Mouse (Mus musculus) large intestine, adult 2 months (tissue): ENCODE results near the gene Cdk9. TPM values are rescaled to one million over a fixed set of nuclear protein-coding genes. Genes with fewer than 3 reads are reported as not detected.

Source experiments
- DNase-seq: peaks from one replicate; pipeline ENCODE4 v3.0.0-alpha.2; 2012; ENCODE audit warnings: low read depth, low spot score
- WGBS: fragments of 180-500 bp; shearing (Covaris S2); methylation state at CpG from one replicate; pipeline ENCODE4 v1.1.7; 2018; 5-methylcytosine and 5-hydroxymethylcytosine counted together
- polyA plus RNA-seq: library from polyadenylated mRNA; depleted of rRNA; stranded (reverse); fragments of >200 nt; gene quantifications from 2 replicates; pipeline ENCODE4 v1.2.3, GENCODE M21; 2012; rRNA removed

The Cdk9 gene
- 93.8 and 96.5 TPM in 2 replicates for polyA plus RNA-seq

- WGBS: 1% methylated on average over 64 of the region's 79 CpGs
- peak; percentile 63 for DNase-seq
Observed at GRCm38 (mm10) chr2:32712934-32713817, at the start of gene Cdk9. Cdk9 (minus strand) TSS chr2:32713076.

- DNase-seq: no peak
- 79% methylated on average over 4 of the region's 4 CpGs for WGBS
Observed at GRCm38 (mm10) chr2:32761859-32762258, 49.0 kb upstream of the Cdk9 start.

DNA sequence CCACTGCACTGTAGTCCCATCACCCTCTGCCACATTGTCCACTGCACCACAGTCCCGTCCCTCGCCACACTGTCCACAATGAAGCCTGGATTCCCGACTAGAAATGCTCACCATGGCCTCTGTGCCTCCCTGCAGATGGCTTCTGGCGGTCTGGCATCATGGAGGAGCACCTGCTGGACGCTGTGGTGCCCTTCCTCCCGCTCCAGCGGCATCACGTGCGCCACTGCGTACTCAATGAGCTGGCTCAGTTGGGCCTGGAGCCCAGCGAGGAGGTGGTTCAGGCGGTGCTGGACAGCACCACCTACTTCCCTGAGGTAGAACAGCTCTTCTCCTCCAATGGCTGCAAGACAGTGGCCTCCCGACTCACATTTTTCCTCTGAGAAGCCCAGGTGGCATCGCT is 48.5 kb upstream of the Cdk9 start:
- WGBS: 93% methylated on average over 14 of the region's 14 CpGs
- DNase-seq: no peak

DNA sequence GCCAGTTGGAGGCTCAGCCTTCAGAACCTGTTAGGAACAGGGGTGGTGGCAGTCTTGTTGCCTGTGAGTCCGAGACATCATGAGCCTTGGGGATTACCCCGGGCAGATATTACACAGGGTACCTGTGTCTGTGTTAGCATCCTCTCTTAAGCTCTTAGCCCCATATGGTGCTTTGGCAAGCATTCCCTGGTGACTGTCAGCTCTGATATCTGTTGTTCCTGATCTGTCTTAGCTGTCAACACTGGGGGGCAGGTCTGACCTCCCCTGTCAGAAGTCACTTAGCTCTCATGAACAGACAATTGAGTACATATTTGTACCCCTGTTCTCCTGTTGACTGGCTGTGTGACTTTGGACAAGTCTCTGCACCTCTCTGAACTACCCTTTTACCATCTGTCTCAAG is 46.1 kb upstream of the Cdk9 start:
- WGBS: 90% methylated on average over 2 of the region's 2 CpGs
- DNase-seq: no peak

DNA sequence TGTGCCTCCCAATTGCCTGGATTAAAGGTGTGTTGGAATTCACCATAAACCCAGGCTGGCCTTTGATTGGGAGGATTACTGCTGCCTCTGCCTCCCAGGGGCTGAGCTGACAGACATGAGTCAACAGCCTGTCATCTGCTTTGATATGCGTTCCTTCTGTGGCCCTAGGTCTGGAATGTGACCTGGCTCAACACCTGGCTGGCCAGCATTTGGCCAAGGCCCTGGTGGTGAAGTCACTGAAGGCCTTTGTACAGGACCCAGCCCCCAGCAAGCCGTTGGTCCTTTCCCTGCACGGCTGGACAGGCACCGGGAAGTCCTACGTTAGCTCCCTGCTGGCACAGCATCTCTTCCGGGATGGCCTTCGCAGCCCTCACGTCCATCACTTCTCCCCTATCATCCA is 45.6 kb upstream of the Cdk9 start:
- DNase-seq: no peak
- 79% methylated on average over 8 of the region's 8 CpGs for WGBS

DNA sequence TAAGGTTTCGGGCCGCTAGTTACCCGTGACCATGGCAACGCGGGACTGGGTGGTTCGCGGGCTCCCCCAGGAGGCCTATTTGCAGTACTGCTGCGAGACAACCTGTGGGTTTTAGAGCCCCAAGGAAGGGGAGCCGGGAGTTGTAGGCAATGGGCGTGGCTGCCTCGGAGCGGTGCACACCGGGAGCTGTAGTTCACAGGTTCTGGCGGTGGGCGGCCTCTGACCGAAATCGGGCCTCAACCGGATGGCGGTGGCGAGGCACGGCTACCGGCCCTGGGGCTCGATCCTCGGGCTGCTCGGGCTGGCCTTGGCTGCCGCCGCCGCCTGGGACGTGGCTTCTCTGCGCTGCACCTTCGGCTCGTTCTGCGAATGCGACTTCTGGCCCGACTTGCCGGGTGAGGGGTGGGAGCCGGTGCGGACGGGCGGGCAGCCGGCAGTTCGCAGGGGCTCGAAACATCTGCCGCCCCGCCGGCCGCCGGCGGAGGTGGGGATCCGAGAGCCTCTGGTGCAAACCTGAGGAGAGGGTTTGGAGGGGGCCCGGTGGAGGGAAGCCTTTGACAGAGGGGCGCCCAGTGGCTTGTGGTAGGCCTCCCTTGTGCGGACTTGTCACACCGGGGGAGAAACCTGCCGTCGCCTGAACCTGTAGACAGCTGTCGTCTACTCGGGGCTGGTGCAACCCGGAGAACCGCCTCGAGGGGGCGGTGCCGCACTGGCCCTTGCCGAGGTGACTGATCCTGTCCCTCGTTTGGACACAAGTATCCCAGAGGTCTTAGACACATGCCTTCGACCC is 44.4 kb upstream of the Cdk9 start, which contains the start of gene Tor2a:
Gene Tor2a (plus strand): TSS at position 179 of the 790 bp plus-strand sequence.
- peak; percentile 89 for DNase-seq
- WGBS: under 1% methylated on average over 66 of the region's 66 CpGs

GRCm38 (mm10) chr2:32756674-32757055 is 43.8 kb upstream of the Cdk9 start:
- WGBS: 33% methylated on average over 6 of the region's 6 CpGs
- DNase-seq: no peak

- 62% methylated on average over 10 of the region's 10 CpGs for WGBS
- no peak for DNase-seq
Observed at GRCm38 (mm10) chr2:32752181-32752580, 39.3 kb upstream of the Cdk9 start.

- WGBS: 25% methylated on average over 10 of the region's 10 CpGs
- no peak for DNase-seq
Observed at GRCm38 (mm10) chr2:32751665-32752033, 38.8 kb upstream of the Cdk9 start.

- WGBS: 21% methylated on average over 31 of the region's 31 CpGs
- peak; percentile 62 for DNase-seq
Observed at GRCm38 (mm10) chr2:32750887-32751664, 38.2 kb upstream of the Cdk9 start.

- 71% methylated on average over 7 of the region's 7 CpGs for WGBS
- DNase-seq: no peak
Observed at GRCm38 (mm10) chr2:32750199-32750598, 37.3 kb upstream of the Cdk9 start.

GRCm38 (mm10) chr2:32749082-32749481 is 36.2 kb upstream of the Cdk9 start:
- no peak for DNase-seq
- WGBS: 89% methylated on average over 16 of the region's 16 CpGs

GRCm38 (mm10) chr2:32744272-32744982 is 31.6 kb upstream of the Cdk9 start:
- WGBS: 72% methylated on average over 15 of the region's 15 CpGs

DNA sequence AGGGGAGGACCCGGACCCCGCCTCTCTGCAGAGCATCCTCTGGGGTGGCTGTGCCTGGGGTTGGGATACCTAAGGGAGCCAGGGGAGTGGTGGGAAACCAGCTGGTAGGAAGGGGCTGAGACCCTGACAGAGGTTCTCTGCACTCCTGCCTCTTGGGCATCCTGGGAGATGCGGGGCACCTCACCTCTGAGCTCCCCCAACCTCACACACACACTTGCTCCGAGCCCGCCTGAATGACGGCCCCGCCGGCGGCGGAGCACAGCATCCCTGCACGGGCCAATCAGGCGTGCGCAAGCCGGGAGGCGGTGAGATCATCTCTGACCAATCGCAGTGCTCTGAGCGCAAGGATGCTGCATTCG is 29.3 kb upstream of the Cdk9 start:
- WGBS: 23% methylated on average over 18 of the region's 18 CpGs
- DNase-seq: no peak

More at GRCm38 (mm10) chr2:32744272-32744982, 31.6 kb upstream of the Cdk9 start:
- no peak for DNase-seq

- 7% methylated on average over 57 of the region's 58 CpGs for WGBS
- DNase-seq: no peak
Observed at GRCm38 (mm10) chr2:32741273-32742172, 28.6 kb upstream of the Cdk9 start.

- no peak for DNase-seq
- 12% methylated on average over 11 of the region's 11 CpGs for WGBS
Observed at GRCm38 (mm10) chr2:32740916-32741272, 28.0 kb upstream of the Cdk9 start, which contains the start of gene 6330409D20Rik. 6330409D20Rik (minus strand) TSS chr2:32741016.

DNA sequence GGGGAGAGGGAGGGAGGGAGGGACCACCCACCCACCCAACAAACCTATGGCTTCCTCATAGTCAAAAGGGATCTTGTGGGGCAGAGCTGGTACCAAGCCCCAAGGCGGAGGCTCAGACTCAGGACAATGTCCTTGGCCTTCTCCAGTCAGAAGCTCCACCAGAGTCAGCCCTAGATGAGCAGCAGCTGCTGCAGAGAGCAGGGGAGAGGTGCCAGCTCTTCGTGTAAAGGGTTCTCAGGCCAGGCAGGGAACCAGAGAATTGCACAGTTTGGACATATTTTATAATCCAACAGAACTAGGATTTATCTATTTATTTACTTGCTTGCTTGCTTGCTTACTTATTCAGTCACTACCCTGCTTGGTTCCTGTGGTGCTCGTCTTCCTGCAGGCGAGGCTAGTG is 26.4 kb upstream of the Cdk9 start:
- WGBS: 58% methylated on average over 4 of the region's 4 CpGs
- DNase-seq: no peak

GRCm38 (mm10) chr2:32737008-32737407 is 24.1 kb upstream of the Cdk9 start:
- no peak for DNase-seq

More at GRCm38 (mm10) chr2:32737008-32737407, 24.1 kb upstream of the Cdk9 start:
- 65% methylated on average over 6 of the region's 6 CpGs for WGBS
